Mouse (Mus musculus) neural tube, embryonic 11.5 days (tissue): ENCODE data around the gene Tns1. TPM values are rescaled to one million over a fixed set of nuclear protein-coding genes. Genes with fewer than 3 reads are reported as not detected.

Source experiments
- ATAC-seq: fragments of 200-750 bp; cut with Nextera tagmentation; 2 replicates; pipeline ENCODE4 v1.8.0; 2017; ENCODE audit warnings: moderate number of reproducible peaks, mild to moderate bottlenecking, moderate TSS enrichment, moderate library complexity; ENCODE audit not compliant: insufficient read depth, low FRiP score, low TSS enrichment
- DNase-seq: peaks from one replicate; pipeline ENCODE4 v3.0.0-alpha.2; 2015; ENCODE audit warnings: low spot score
- H3K27ac ChIP-seq: fragments of 300-500 bp; sonication (generic); 2 replicates; pipeline ENCODE4 v1.5.1; 2014; ENCODE audit warnings: low read depth, mild to moderate bottlenecking, low read length
- H3K27me3 ChIP-seq: fragments of 300-500 bp; sonication (generic); 2 replicates; pipeline ENCODE4 v1.6.1; 2014; ENCODE audit warnings: mild to moderate bottlenecking, low read length, mixed read lengths; ENCODE audit not compliant: control insufficient read depth, insufficient read depth
- H3K36me3 ChIP-seq: fragments of 300-500 bp; sonication (generic); 2 replicates; pipeline ENCODE4 v1.6.1; 2014; ENCODE audit warnings: mild to moderate bottlenecking, low read length, moderate library complexity, mixed read lengths; ENCODE audit not compliant: control insufficient read depth, insufficient read depth
- H3K4me1 ChIP-seq: fragments of 300-500 bp; sonication (generic); 2 replicates; pipeline ENCODE4 v1.6.1; 2014; ENCODE audit warnings: low read length, mixed read lengths; ENCODE audit not compliant: control insufficient read depth, insufficient read depth
- H3K4me2 ChIP-seq: fragments of 300-500 bp; sonication (generic); 2 replicates; pipeline ENCODE4 v1.6.1; 2014; ENCODE audit warnings: low read depth, mild to moderate bottlenecking, moderate library complexity
- H3K4me3 ChIP-seq: fragments of 300-500 bp; sonication (generic); 2 replicates; pipeline ENCODE4 v1.5.1; 2014; ENCODE audit warnings: low read depth, low read length
- H3K9ac ChIP-seq: fragments of 300-500 bp; sonication (generic); 2 replicates; pipeline ENCODE4 v1.6.1; 2014; ENCODE audit warnings: mild to moderate bottlenecking, low read length
- H3K9me3 ChIP-seq: fragments of 300-500 bp; sonication (generic); 2 replicates; pipeline ENCODE4 v1.6.1; 2016; ENCODE audit warnings: low read length; ENCODE audit not compliant: control insufficient read depth
- WGBS: fragments of 180-500 bp; shearing (Covaris S2); extraction: QIAGEN DNeasy Blood & Tissue Kit; methylation state at CpG from one replicate; pipeline ENCODE4 v1.1.7; 2014; 5-methylcytosine and 5-hydroxymethylcytosine counted together
- polyA plus RNA-seq: library from polyadenylated mRNA; unstranded; fragments of >200 nt; fragmentation: Nextera tagmentation; extraction: Ambion mirVana; gene quantifications from 2 replicates; pipeline ENCODE4 v1.2.1, GENCODE M21; 2014

The Tns1 gene
- polyA plus RNA-seq, 1 experiment from 2014 or later = 17.9 TPM

- peaks cover 3% of the 10 kb centered on the region; the same call in 1 of the 2 replicates for H3K4me1 ChIP-seq
- no peak for ATAC-seq
Observed at GRCm38 (mm10) chr1:73912466-73912865, 211.8 kb downstream of the Tns1 start.

GRCm38 (mm10) chr1:73911981-73912380 is 212.3 kb downstream of the Tns1 start:
- Histone ChIP-seq H3K4me1 (peaks cover 3% of the 10 kb centered on the region; the same call in 1 of the 2 replicates), H3K4me2 (no peak overlapping the region), H3K36me3 (no peaks in the 10 kb centered on the region), H3K9me3 (no peaks in the 10 kb centered on the region), H3K9ac (no peak overlapping the region), H3K27me3 (no peaks in the 10 kb centered on the region), H3K4me3 (no peak overlapping the region), H3K27ac (no peak overlapping the region)
- 83% methylated on average over 8 of the region's 8 CpGs for WGBS
- no peak for ATAC-seq
- DNase-seq = no peak

More at GRCm38 (mm10) chr1:73912466-73912865, 211.8 kb downstream of the Tns1 start:
- Histone ChIP-seq H3K4me2 (no peak overlapping the region), H3K9ac (no peak overlapping the region), H3K27ac (no peak overlapping the region), H3K9me3 (no peaks in the 10 kb centered on the region), H3K4me3 (no peak overlapping the region), H3K36me3 (no peaks in the 10 kb centered on the region), H3K27me3 (no peaks in the 10 kb centered on the region)
- WGBS = 92% methylated on average over 10 of the region's 10 CpGs
- no peak for DNase-seq

- no peak for DNase-seq
- Histone ChIP-seq H3K36me3 (no peaks in the 10 kb centered on the region), H3K9me3 (no peaks in the 10 kb centered on the region), H3K4me2 (no peak overlapping the region), H3K27ac (no peak overlapping the region), H3K27me3 (no peaks in the 10 kb centered on the region), H3K4me1 (peaks cover 3% of the 10 kb centered on the region; the same call in 1 of the 2 replicates), H3K9ac (no peak overlapping the region), H3K4me3 (no peak overlapping the region)
- no peak for ATAC-seq
- WGBS = 77% methylated on average over 8 of the region's 8 CpGs
Observed at GRCm38 (mm10) chr1:73910701-73911100, 213.5 kb downstream of the Tns1 start.

GRCm38 (mm10) chr1:73910111-73910510 is 214.1 kb downstream of the Tns1 start:
- Histone ChIP-seq H3K4me3 (no peak overlapping the region), H3K27me3 (no peaks in the 10 kb centered on the region), H3K27ac (no peak overlapping the region), H3K9me3 (no peaks in the 10 kb centered on the region), H3K4me2 (no peak overlapping the region), H3K4me1 (peaks cover 3% of the 10 kb centered on the region; the same call in 1 of the 2 replicates), H3K9ac (no peak overlapping the region), H3K36me3 (no peaks in the 10 kb centered on the region)
- WGBS = 87% methylated on average over 8 of the region's 8 CpGs
- ATAC-seq (no peak), DNase-seq (no peak)

GRCm38 (mm10) chr1:73909191-73909983 is 214.9 kb downstream of the Tns1 start:
- H3K9ac ChIP-seq = no peak overlapping the region
- H3K9me3 ChIP-seq = no peaks in the 10 kb centered on the region
- no peaks in the 10 kb centered on the region for H3K27me3 ChIP-seq
- no peak for ATAC-seq
- 0 out of 2 replicates have a peak, but pooled peaks cover under 1% of the 10 kb centered on the region for H3K4me1 ChIP-seq
- H3K27ac ChIP-seq = no peak overlapping the region
- WGBS = 67% methylated on average over 2 of the region's 2 CpGs
- no peak for DNase-seq
- H3K36me3 ChIP-seq = no peaks in the 10 kb centered on the region
- H3K4me2 ChIP-seq = no peak overlapping the region
- no peak overlapping the region for H3K4me3 ChIP-seq

GRCm38 (mm10) chr1:73908081-73908960 is 215.9 kb downstream of the Tns1 start:
- H3K27ac ChIP-seq = no peak overlapping the region
- H3K9ac ChIP-seq = no peak overlapping the region
- no peaks in the 10 kb centered on the region for H3K4me1 ChIP-seq
- no peaks in the 10 kb centered on the region for H3K9me3 ChIP-seq
- H3K36me3 ChIP-seq = no peaks in the 10 kb centered on the region
- ATAC-seq (no peak), DNase-seq (no peak)
- no peaks in the 10 kb centered on the region for H3K27me3 ChIP-seq
- H3K4me2 ChIP-seq = no peak overlapping the region
- no peak overlapping the region for H3K4me3 ChIP-seq
- WGBS = 74% methylated on average over 13 of the region's 13 CpGs

GRCm38 (mm10) chr1:73907166-73907565 is 217.1 kb downstream of the Tns1 start:
- DNase-seq (no peak), ATAC-seq (no peak)
- no peaks in the 10 kb centered on the region for H3K4me1 ChIP-seq
- H3K27me3 ChIP-seq = no peaks in the 10 kb centered on the region
- H3K27ac ChIP-seq = no peak overlapping the region
- H3K4me3 ChIP-seq = no peak overlapping the region
- no peaks in the 10 kb centered on the region for H3K9me3 ChIP-seq
- H3K9ac ChIP-seq = no peak overlapping the region
- WGBS = 91% methylated on average over 28 of the region's 28 CpGs
- H3K36me3 ChIP-seq = no peaks in the 10 kb centered on the region
- H3K4me2 ChIP-seq = no peak overlapping the region

- H3K9ac ChIP-seq = no peak overlapping the region
- WGBS = 85% methylated on average over 6 of the region's 6 CpGs
- no peak for ATAC-seq
- H3K4me3 ChIP-seq = no peak overlapping the region
- no peak overlapping the region for H3K27ac ChIP-seq
- no peaks in the 10 kb centered on the region for H3K9me3 ChIP-seq
- DNase-seq = no peak
- H3K4me1 ChIP-seq = no peaks in the 10 kb centered on the region
- no peaks in the 10 kb centered on the region for H3K36me3 ChIP-seq
- no peaks in the 10 kb centered on the region for H3K27me3 ChIP-seq
- no peak overlapping the region for H3K4me2 ChIP-seq
Observed at GRCm38 (mm10) chr1:73906376-73906775, 217.9 kb downstream of the Tns1 start.
